Mouse (Mus musculus): ENCODE data around the gene Galnt16. TPM values are rescaled to one million over a fixed set of nuclear protein-coding genes. Genes with fewer than 3 reads are reported as not detected.

The Galnt16 gene
- polyA plus RNA-seq, 1 experiment from 2014 or later = 0.20 TPM

DNA sequence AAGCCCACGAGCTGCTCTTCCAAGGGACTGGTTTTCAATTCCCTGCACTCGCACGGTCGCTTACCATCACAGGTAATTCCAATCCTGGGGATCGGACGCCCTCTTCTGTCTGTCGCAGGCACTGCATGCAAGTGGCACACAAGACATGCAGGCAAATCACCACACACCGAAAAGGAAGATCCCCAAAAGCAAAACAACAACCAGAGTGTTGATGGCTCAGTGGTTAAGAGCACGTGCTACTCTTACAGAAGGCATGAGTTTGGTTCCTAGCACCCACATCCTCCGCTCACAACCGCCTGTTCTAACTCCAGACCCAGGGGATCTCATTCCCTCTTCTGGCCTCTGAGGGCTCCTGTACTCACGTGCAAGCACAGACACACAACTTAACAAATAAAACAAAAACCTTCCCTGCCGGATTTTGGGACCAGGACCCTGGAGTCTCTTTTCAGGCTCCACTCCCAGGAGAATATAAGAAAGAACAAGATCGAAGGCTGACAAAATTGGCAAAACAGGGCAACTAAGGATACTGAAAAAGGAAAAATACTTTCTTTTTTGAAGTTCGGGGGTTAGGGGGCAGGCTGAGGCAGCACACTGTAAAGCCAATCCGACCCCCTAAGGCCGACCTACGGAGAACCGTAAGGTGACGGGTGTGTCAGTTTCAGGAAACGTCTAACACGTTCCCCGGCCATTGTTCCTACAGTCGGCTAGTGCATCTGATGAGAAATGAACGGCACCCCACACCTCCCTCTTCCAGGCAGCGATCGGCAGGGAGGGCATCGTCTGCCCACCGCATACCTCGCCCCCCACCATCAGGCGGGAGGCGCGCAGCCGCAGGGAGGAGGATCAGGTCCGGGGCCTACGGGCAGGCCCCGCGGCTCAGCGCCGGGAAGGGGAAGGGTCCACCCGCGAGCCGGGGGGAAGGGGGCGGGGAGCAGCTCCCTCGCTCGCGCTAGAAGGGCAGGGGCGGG is 124.9 kb downstream of the Galnt16 start:
- 1% methylated on average over 48 of the region's 48 CpGs for WGBS (ENCODE audit: insufficient replicate concordance)
- Histone ChIP-seq H3K4me1 (replicated peaks) (peaks cover 54% of the 10 kb centered on the region), H3K4me2 (peak overlapping the region; percentile 96), H3K4me3 (replicated peaks) (peak overlapping the region; percentile 99), H3K9me3 (replicated peaks) (no peaks in the 10 kb centered on the region), H3K9ac (peak overlapping the region; percentile 93), H3K27ac (peak overlapping the region; percentile 86), H3K27me3 (no peaks in the 10 kb centered on the region), H3K36me3 (peaks cover 42% of the 10 kb centered on the region)
- peak; percentile 43 for ATAC-seq (ENCODE audit: low read depth)
- DNase-seq = peak; percentile 73

DNA sequence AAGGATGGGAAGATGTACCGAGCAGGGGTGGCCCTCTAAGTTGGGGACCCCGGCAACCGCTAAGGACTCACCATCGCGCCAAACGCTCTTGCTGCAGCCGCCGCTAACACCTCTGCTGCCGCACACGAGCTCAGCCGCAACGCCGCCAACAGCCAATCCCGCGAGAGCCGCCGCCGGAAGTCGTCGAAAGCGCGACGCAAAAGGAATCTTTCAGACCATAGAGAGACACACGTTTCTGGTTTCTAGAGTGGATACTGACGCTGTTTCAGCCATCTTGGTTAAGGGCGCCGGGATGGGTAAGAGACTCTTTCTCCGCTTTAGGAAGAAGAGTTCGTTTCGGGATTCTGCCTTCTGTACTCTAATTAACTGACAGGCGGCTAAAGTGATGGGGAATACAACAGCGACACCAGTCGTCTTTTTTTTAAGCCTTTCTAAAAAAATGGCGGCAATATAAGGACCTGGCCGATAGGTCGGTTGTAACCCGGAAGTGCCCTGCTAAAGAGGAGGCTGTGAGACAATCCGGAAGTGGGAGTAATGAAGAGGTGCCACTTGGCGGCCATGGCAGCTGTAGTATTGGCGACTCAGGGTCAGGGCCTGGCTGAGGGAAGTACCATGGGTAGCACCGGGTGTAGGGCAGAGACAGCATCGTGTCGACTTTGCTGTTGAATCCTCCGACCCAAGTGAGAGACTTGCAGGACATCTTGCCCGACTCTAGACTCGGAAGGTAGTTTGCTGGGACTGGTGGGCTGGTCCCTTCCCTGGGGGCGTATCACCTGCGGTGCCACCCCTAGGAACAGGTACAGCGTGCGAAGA is 125.8 kb downstream of the Galnt16 start, which contains the start of the genes Slc39a9 and Erh:
Gene Slc39a9 (plus strand): TSS at position 191 of the 813 bp plus-strand sequence.
Gene Erh (minus strand): TSS at position 649 of the 813 bp plus-strand sequence.
- peaks cover 54% of the 10 kb centered on the region for H3K4me1 ChIP-seq (replicated peaks)
- WGBS (ENCODE audit: insufficient replicate concordance) = under 1% methylated on average over 50 of the region's 50 CpGs

DNA sequence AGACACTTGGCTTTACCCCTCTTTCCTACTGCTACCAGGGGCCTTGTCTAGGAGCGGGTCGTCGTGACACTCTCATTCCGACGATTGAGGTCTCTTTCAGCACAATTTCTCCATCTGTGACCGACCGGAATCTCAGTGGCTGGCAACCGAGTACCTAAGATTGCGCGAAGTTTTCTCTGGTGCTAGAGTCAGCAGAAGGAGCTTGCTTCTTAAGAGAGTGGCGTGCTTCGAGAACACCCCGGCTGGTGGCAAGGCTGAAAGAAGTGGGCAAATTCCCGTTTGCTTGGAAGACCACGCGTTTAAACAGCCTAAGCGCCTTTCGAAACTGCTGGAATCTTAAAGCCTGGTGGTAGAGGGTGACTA is 126.4 kb downstream of the Galnt16 start:
- Histone ChIP-seq H3K9ac (peak overlapping the region; percentile 93), H3K36me3 (peaks cover 36% of the 10 kb centered on the region), H3K4me1 (replicated peaks) (peaks cover 58% of the 10 kb centered on the region), H3K9me3 (replicated peaks) (no peaks in the 10 kb centered on the region), H3K27me3 (no peaks in the 10 kb centered on the region), H3K27ac (peak overlapping the region; percentile 86; the same call in 1 of the 2 replicates), H3K4me3 (replicated peaks) (peak overlapping the region; percentile 99), H3K4me2 (peak overlapping the region; percentile 96)
- WGBS (ENCODE audit: insufficient replicate concordance) = 5% methylated on average over 18 of the region's 18 CpGs
- DNase-seq (no peak), ATAC-seq (ENCODE audit: low read depth) (no peak)

More for the DNA sequence above, 125.8 kb downstream of the Galnt16 start, which contains the start of the genes Slc39a9 and Erh:
- Histone ChIP-seq H3K4me2 (peak within 1 kb of the TSS; percentile 96), H3K27me3 (no peaks in the 10 kb centered on the region), H3K9ac (peak within 1 kb of the TSS; percentile 93), H3K36me3 (peaks cover 39% of the 10 kb centered on the region), H3K27ac (peak within 1 kb of the TSS; percentile 86), H3K4me3 (replicated peaks) (peak within 1 kb of the TSS; percentile 99), H3K9me3 (replicated peaks) (no peaks in the 10 kb centered on the region)
- ATAC-seq (ENCODE audit: low read depth) (peak; percentile 94), DNase-seq (peak; percentile 91)

DNA sequence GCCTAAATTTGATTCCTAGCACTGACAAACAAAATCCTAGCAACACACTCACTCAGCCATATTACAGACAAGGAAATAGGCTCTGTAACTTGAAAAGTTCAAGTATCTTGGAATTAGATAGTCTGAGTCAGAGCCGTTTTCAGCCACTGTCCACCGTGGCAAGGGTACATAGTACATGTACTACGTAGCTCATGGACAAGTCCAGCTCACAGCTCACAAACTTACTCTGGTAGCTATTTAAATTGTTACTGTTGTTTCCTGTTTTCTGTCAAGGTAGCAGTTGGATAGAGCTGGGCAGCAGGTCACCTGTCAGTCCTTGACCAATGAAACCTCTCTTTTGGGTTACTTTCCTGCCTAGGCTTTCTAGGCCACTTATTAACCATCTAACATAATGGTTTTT is 128.3 kb downstream of the Galnt16 start:
- H3K4me1 ChIP-seq (replicated peaks) = peaks cover 58% of the 10 kb centered on the region
- peak overlapping the region; percentile 96 for H3K4me2 ChIP-seq
- WGBS (ENCODE audit: insufficient replicate concordance) = 86% methylated on average over 3 of the region's 3 CpGs
- no peak overlapping the region for H3K27ac ChIP-seq
- peaks cover 17% of the 10 kb centered on the region for H3K36me3 ChIP-seq
- H3K9ac ChIP-seq = 0 out of 2 replicates have a peak overlapping the region, but pooled peaks have one; percentile 93
- H3K4me3 ChIP-seq (replicated peaks) = peak overlapping the region; percentile 99
- DNase-seq = no peak
- H3K9me3 ChIP-seq (replicated peaks) = no peaks in the 10 kb centered on the region
- H3K27me3 ChIP-seq = no peaks in the 10 kb centered on the region
- no peak for ATAC-seq (ENCODE audit: low read depth)

DNA sequence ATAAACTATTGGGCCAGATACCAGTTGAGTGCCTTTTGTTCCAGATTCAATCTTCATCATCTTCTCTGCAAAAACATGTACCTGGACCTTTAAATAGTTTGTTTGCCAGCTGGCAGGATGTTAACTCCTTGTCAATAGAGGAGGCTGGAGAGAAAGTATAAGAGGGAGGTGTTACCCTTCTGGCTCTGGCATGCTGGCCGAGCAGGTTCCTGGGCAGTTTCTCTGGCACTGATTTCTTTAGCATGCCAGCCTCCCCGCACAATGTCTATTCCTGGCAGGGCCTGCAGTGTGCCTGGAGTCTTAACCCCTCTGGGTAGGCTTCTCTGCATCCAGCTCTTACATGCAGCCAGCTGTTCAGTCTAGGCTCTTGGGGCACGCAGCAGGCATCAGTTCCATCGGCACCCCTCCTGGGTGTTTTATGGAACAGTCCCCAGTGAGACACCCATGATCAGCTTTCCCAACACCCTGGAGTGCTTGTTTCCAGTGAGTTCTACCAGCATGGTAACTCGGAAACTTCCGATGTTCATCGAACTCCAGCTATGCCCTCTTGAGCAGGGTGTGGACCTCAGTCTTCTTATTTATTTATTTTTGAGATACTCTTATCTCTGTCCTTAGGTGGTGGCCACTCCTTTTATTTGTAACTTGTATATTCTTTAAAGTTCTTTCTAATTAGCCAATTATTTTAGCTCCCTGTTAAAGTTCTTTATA is 136.0 kb downstream of the Galnt16 start:
- no peak overlapping the region for H3K4me2 ChIP-seq
- no peak for ATAC-seq (ENCODE audit: low read depth)
- peaks cover under 1% of the 10 kb centered on the region; the same call in 1 of the 2 replicates for H3K36me3 ChIP-seq
- no peak overlapping the region for H3K4me3 ChIP-seq (replicated peaks)
- DNase-seq = no peak
- H3K4me1 ChIP-seq (replicated peaks) = peaks cover 26% of the 10 kb centered on the region
- H3K9ac ChIP-seq = no peak overlapping the region
- H3K27me3 ChIP-seq = no peaks in the 10 kb centered on the region
- H3K9me3 ChIP-seq (replicated peaks) = no peaks in the 10 kb centered on the region
- 86% methylated on average over 7 of the region's 7 CpGs for WGBS (ENCODE audit: insufficient replicate concordance)
- no peak overlapping the region for H3K27ac ChIP-seq

DNA sequence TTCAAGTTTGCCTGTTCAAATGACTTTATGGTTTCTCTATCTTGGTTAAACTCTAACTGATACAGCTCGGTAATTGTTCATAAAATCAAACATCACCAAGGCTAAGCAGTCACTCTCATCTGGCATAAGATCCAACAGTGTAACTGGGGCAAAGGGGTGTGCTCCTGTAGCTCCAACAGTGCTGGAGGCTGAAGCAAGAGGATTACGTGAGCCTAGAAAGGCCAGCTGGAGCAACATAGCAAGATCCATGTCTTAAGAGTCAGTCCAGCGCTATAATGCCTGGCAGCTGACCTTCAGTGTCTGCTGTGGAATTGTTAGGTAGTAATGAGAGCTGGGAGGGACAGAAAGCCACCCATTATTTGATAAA is 136.6 kb downstream of the Galnt16 start:
- no peaks in the 10 kb centered on the region for H3K36me3 ChIP-seq
- no peak overlapping the region for H3K4me2 ChIP-seq
- no peaks in the 10 kb centered on the region for H3K9me3 ChIP-seq (replicated peaks)
- H3K4me1 ChIP-seq (replicated peaks) = peaks cover 22% of the 10 kb centered on the region
- no peak overlapping the region for H3K4me3 ChIP-seq (replicated peaks)
- H3K27me3 ChIP-seq = no peaks in the 10 kb centered on the region
- no peak for DNase-seq
- no peak overlapping the region for H3K27ac ChIP-seq
- 81% methylated on average over 3 of the region's 3 CpGs for WGBS (ENCODE audit: insufficient replicate concordance)
- no peak for ATAC-seq (ENCODE audit: low read depth)
- no peak overlapping the region for H3K9ac ChIP-seq

DNA sequence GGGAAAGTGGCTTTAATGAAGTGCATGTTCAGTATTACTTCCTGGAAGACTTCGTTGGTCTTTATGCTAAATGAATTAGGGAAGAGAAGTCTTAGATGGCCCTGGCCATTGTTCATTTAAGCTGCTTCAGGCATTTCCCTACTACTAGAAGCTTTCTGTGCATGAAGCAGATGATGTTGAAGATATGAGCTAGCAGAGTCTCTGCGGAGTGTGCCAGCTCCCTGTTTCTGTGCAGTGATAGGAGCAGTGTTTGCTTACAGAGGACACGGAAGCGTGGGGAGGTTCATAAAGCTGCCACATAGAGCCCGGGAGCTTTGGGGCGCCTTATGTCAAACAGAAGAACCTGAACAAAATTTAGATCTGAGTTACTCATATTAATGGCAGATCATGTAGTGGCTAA is 140.6 kb downstream of the Galnt16 start:
- Histone ChIP-seq H3K4me2 (no peak overlapping the region), H3K27me3 (no peaks in the 10 kb centered on the region), H3K4me1 (replicated peaks) (peaks cover 30% of the 10 kb centered on the region), H3K27ac (no peak overlapping the region), H3K4me3 (replicated peaks) (no peak overlapping the region), H3K9me3 (replicated peaks) (no peaks in the 10 kb centered on the region), H3K36me3 (peaks cover 10% of the 10 kb centered on the region), H3K9ac (no peak overlapping the region)
- 54% methylated on average over 6 of the region's 6 CpGs for WGBS (ENCODE audit: insufficient replicate concordance)
- ATAC-seq (ENCODE audit: low read depth) (peak; percentile 65), DNase-seq (no peak)

DNA sequence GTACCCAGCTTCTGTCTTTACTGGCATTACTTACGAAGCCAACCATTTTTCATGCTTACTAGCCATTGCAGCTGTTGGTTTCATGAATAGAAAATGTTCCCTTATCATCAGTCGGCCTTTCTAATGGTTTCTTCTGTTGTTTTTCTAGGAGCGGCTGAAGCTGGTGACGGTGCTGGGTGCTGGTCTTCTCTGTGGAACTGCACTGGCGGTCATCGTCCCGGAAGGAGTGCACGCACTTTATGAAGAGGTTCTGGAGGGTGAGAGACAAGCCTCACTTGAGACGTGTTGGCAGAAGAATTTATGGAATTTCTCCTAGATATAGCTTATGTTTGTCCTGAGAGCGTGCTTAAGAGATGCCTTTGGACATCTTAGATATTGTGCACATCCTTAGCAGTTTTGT is 144.2 kb downstream of the Galnt16 start:
- H3K27ac ChIP-seq = no peak overlapping the region
- DNase-seq (no peak), ATAC-seq (ENCODE audit: low read depth) (no peak)
- no peaks in the 10 kb centered on the region for H3K9me3 ChIP-seq (replicated peaks)
- peaks cover 24% of the 10 kb centered on the region for H3K36me3 ChIP-seq
- H3K9ac ChIP-seq = no peak overlapping the region
- H3K4me3 ChIP-seq (replicated peaks) = no peak overlapping the region
- H3K27me3 ChIP-seq = no peaks in the 10 kb centered on the region
- no peak overlapping the region for H3K4me2 ChIP-seq
- peaks cover 31% of the 10 kb centered on the region for H3K4me1 ChIP-seq (replicated peaks)
- 84% methylated on average over 10 of the region's 10 CpGs for WGBS (ENCODE audit: insufficient replicate concordance)

DNA sequence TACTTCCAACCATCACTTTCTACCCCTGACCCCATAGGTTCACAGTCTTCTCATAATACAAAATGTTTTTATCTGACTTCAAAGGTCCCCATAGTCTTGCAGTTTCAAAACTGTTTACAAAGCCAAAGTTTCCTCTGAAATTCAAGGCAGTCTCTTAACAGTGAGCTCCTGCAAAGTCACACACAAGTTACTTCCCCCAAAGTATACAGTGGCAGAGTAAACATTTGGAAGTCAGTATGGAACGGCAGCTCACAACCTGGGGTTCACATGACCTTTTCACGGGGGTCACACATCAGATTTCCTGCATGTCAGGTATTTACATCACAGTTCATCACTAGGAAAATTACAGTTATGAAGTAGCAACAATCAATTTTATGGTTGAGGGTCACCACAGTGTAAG is 145.9 kb downstream of the Galnt16 start:
- H3K36me3 ChIP-seq = peaks cover 30% of the 10 kb centered on the region
- no peaks in the 10 kb centered on the region for H3K27me3 ChIP-seq
- peaks cover 23% of the 10 kb centered on the region for H3K4me1 ChIP-seq (replicated peaks)
- H3K9me3 ChIP-seq (replicated peaks) = no peaks in the 10 kb centered on the region
- DNase-seq (no peak), ATAC-seq (ENCODE audit: low read depth) (no peak)
- no peak overlapping the region for H3K4me2 ChIP-seq
- 73% methylated on average over 2 of the region's 2 CpGs for WGBS (ENCODE audit: insufficient replicate concordance)
- H3K4me3 ChIP-seq (replicated peaks) = no peak overlapping the region
- H3K9ac ChIP-seq = no peak overlapping the region
- peak overlapping the region; percentile 51; the same call in 1 of the 2 replicates for H3K27ac ChIP-seq

DNA sequence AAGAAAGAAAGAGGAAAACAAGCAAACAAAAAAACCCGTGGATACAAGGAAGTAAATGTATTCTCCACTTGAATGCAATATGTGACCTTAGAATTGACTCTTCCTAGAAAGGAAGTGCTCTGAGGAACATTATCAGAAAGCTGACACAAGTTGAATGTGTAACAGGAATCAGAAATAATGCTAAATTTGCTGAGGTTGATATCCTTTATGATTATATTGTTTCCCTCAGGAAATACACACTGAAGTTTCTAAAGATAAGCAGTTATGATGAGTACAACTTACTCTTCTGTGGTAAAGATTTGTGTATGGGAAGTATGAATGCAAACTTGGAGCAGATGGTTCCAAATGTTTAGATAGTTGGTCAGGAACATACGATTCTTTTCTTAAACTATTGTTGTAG is 150.3 kb downstream of the Galnt16 start:
- 45% methylated on average over 2 of the region's 2 CpGs for WGBS (ENCODE audit: insufficient replicate concordance)
- H3K9ac ChIP-seq = no peak overlapping the region
- no peak overlapping the region for H3K4me2 ChIP-seq
- ATAC-seq (ENCODE audit: low read depth) (no peak), DNase-seq (no peak)
- H3K9me3 ChIP-seq (replicated peaks) = no peaks in the 10 kb centered on the region
- peaks cover 9% of the 10 kb centered on the region; the same call in 1 of the 2 replicates for H3K4me1 ChIP-seq (replicated peaks)
- H3K36me3 ChIP-seq = peaks cover 31% of the 10 kb centered on the region
- no peaks in the 10 kb centered on the region for H3K27me3 ChIP-seq
- no peak overlapping the region for H3K27ac ChIP-seq
- H3K4me3 ChIP-seq (replicated peaks) = no peak overlapping the region
